Mouse (Mus musculus) MEL (cell line): Measurements from ENCODE around the gene Thsd7a. TPM values are rescaled to one million over a fixed set of nuclear protein-coding genes. Genes with fewer than 3 reads are reported as not detected.

Experiments
- DNase-seq: peaks from one replicate; pipeline ENCODE4 v3.0.0; 2011; ENCODE audit warnings: low read depth, low spot score
- H3K27ac ChIP-seq: 2 replicates; pipeline ENCODE4 v1.5.1; 2012; ENCODE audit warnings: low read depth, mild to moderate bottlenecking, control low read depth, low read length, moderate library complexity; ENCODE audit not compliant: control insufficient read depth
- H3K27me3 ChIP-seq, 2 experiments: fragments of 150-350 bp in 1 of 2; sonication (generic) in 1 of 2; 2 replicates each; pipeline ENCODE4 v1.6.1; 2012; ENCODE audit warnings: low read length in 2 of 2, mild to moderate bottlenecking in 2 of 2, improper control_type of control experiment in 1 of 2, moderate library complexity in 1 of 2; ENCODE audit not compliant: insufficient read depth in 2 of 2, control insufficient read depth in 1 of 2
- H3K36me3 ChIP-seq, 2 experiments: 2 replicates each; pipeline ENCODE4 v1.6.1; 2012 to 2014; ENCODE audit warnings: low read length in 2 of 2, improper control_type of control experiment in 1 of 2, inconsistent platforms in 1 of 2, mild to moderate bottlenecking in 1 of 2; ENCODE audit not compliant: insufficient read depth in 2 of 2, control insufficient read depth in 1 of 2
- H3K4me1 ChIP-seq, 2 experiments: fragments of 150-350 bp in 1 of 2; sonication (generic) in 1 of 2; 2 replicates each; pipeline ENCODE4 v1.6.1; 2012; ENCODE audit warnings: low read length in 2 of 2, improper control_type of control experiment in 1 of 2, mild to moderate bottlenecking in 1 of 2; ENCODE audit not compliant: insufficient read depth in 2 of 2, control insufficient read depth in 1 of 2
- H3K4me3 ChIP-seq, 2 experiments: fragments of 150-350 bp in 1 of 2; sonication (generic) in 1 of 2; 2 replicates each; pipeline ENCODE4 v1.5.1; 2012; ENCODE audit warnings: low read depth in 2 of 2, low read length in 2 of 2, mild to moderate bottlenecking in 2 of 2, moderate library complexity in 2 of 2, control low read depth in 1 of 2, improper control_type of control experiment in 1 of 2; ENCODE audit not compliant: control insufficient read depth in 1 of 2, insufficient read depth in 1 of 2
- H3K79me2 ChIP-seq: 2 replicates; pipeline ENCODE4 v1.6.1; 2012; ENCODE audit warnings: mild to moderate bottlenecking, low read length, moderate library complexity; ENCODE audit not compliant: control insufficient read depth, poor library complexity, insufficient read depth
- H3K9ac ChIP-seq: 2 replicates; pipeline ENCODE4 v1.6.1; 2012; ENCODE audit warnings: low read depth, mild to moderate bottlenecking, control low read depth, low read length, moderate library complexity; ENCODE audit not compliant: control insufficient read depth, poor library complexity, severe bottlenecking
- H3K9me3 ChIP-seq: fragments of 150-350 bp; sonication (generic); replicated peaks from 2 replicates; pipeline ENCODE4 v1.6.1; 2012; ENCODE audit warnings: mild to moderate bottlenecking, low read length, improper control_type of control experiment, moderate library complexity; ENCODE audit not compliant: insufficient read depth
- BHLHE40 ChIP-seq: IDR thresholded peaks from 2 replicates; pipeline ENCODE4 v1.6.1; 2012; ENCODE audit warnings: low read depth, mild to moderate bottlenecking, inconsistent platforms, low read length, improper control_type of control experiment, borderline replicate concordance
- CHD1 ChIP-seq: IDR thresholded peaks from 2 replicates; pipeline ENCODE4 v1.6.1; 2012; ENCODE audit warnings: low read depth, mild to moderate bottlenecking, inconsistent platforms, low read length, improper control_type of control experiment
- CHD2 ChIP-seq: IDR thresholded peaks from 2 replicates; pipeline ENCODE4 v1.6.1; 2011; ENCODE audit warnings: low read length, improper control_type of control experiment
- CTCF ChIP-seq, 3 experiments: IDR thresholded peaks in 2 of 3; conservative IDR thresholded peaks in 1 of 3; 2 replicates each; pipeline ENCODE4 v1.5.1; 2011 to 2012; ENCODE audit warnings: low read length in 3 of 3, low read depth in 2 of 3, mild to moderate bottlenecking in 2 of 3, improper control_type of control experiment in 1 of 3, inconsistent platforms in 1 of 3, mixed read lengths in 1 of 3, moderate library complexity in 1 of 3; ENCODE audit not compliant: control insufficient read depth in 1 of 3, insufficient read depth in 1 of 3, poor library complexity in 1 of 3, severe bottlenecking in 1 of 3
- E2F4 ChIP-seq: IDR thresholded peaks from 2 replicates; pipeline ENCODE4 v1.6.1; 2011; ENCODE audit warnings: low read depth, low read length, improper control_type of control experiment, borderline replicate concordance
- ELF1 ChIP-seq: IDR thresholded peaks from 2 replicates; pipeline ENCODE4 v1.6.1; 2014; ENCODE audit warnings: low read depth, mild to moderate bottlenecking, inconsistent platforms, low read length, improper control_type of control experiment, moderate library complexity
- EP300 ChIP-seq, 2 experiments: IDR thresholded peaks; 2 replicates each; pipeline ENCODE4 v1.6.1; 2011; ENCODE audit warnings: improper control_type of control experiment in 2 of 2, low read length in 2 of 2, low read depth in 1 of 2, mild to moderate bottlenecking in 1 of 2
- ETS1 ChIP-seq: IDR thresholded peaks from 2 replicates; pipeline ENCODE4 v1.6.1; 2012; ENCODE audit warnings: low read depth, mild to moderate bottlenecking, inconsistent platforms, low read length, improper control_type of control experiment, moderate library complexity
- GABPA ChIP-seq: IDR thresholded peaks from 2 replicates; pipeline ENCODE4 v1.6.1; 2012; ENCODE audit warnings: low read depth, mild to moderate bottlenecking, inconsistent platforms, low read length, improper control_type of control experiment, moderate library complexity
- KAT2A ChIP-seq: conservative IDR thresholded peaks from 2 replicates; pipeline ENCODE4 v1.6.1; 2012; ENCODE audit warnings: low read depth, low read length, improper control_type of control experiment, inconsistent platforms
- MAX ChIP-seq: IDR thresholded peaks from 2 replicates; pipeline ENCODE4 v1.6.1; 2011; ENCODE audit warnings: low read length, improper control_type of control experiment
- MAZ ChIP-seq: IDR thresholded peaks from 2 replicates; pipeline ENCODE4 v1.6.1; 2012; ENCODE audit warnings: low read depth, mild to moderate bottlenecking, inconsistent platforms, low read length, improper control_type of control experiment
- MEF2A ChIP-seq: IDR thresholded peaks from 2 replicates; pipeline ENCODE4 v1.6.1; 2014; ENCODE audit warnings: low read depth, mild to moderate bottlenecking, inconsistent platforms, low read length, improper control_type of control experiment; ENCODE audit not compliant: poor library complexity, insufficient replicate concordance, severe bottlenecking; ENCODE audit errors: extremely low read depth
- MXI1 ChIP-seq: IDR thresholded peaks from 2 replicates; pipeline ENCODE4 v1.6.1; 2011; ENCODE audit warnings: mild to moderate bottlenecking, low read depth, low read length, improper control_type of control experiment
- MYC ChIP-seq: IDR thresholded peaks from 2 replicates; pipeline ENCODE4 v1.6.1; 2011; ENCODE audit warnings: low read depth, mild to moderate bottlenecking, low read length, improper control_type of control experiment, moderate library complexity
- NELFE ChIP-seq: IDR thresholded peaks from 2 replicates; pipeline ENCODE4 v1.6.1; 2011; ENCODE audit warnings: low read depth, low read length, improper control_type of control experiment
- NRF1 ChIP-seq: IDR thresholded peaks from 2 replicates; pipeline ENCODE4 v1.6.1; 2014; ENCODE audit warnings: low read depth, mild to moderate bottlenecking, inconsistent platforms, low read length, improper control_type of control experiment, moderate library complexity; ENCODE audit not compliant: poor library complexity, insufficient read depth, severe bottlenecking
- RAD21 ChIP-seq: IDR thresholded peaks from 2 replicates; pipeline ENCODE4 v1.6.1; 2011; ENCODE audit warnings: mild to moderate bottlenecking, low read depth, low read length, improper control_type of control experiment
- SIN3A ChIP-seq: IDR thresholded peaks from 2 replicates; pipeline ENCODE4 v1.6.1; 2012; ENCODE audit warnings: low read length, improper control_type of control experiment, inconsistent platforms
- SMC3 ChIP-seq: IDR thresholded peaks from 2 replicates; pipeline ENCODE4 v1.6.1; 2011; ENCODE audit warnings: low read depth, low read length, improper control_type of control experiment
- TAL1 ChIP-seq: IDR thresholded peaks from 2 replicates; pipeline ENCODE4 v1.6.1; 2012; ENCODE audit warnings: mild to moderate bottlenecking, inconsistent platforms, low read length, moderate library complexity, mixed read lengths
- TCF12 ChIP-seq: IDR thresholded peaks from 2 replicates; pipeline ENCODE4 v1.6.1; 2014; ENCODE audit warnings: low read depth, mild to moderate bottlenecking, inconsistent platforms, low read length, improper control_type of control experiment, moderate library complexity
- USF1 ChIP-seq: IDR thresholded peaks from 2 replicates; pipeline ENCODE4 v1.6.1; 2014; ENCODE audit warnings: low read depth, mild to moderate bottlenecking, inconsistent platforms, low read length, improper control_type of control experiment, moderate library complexity
- ZNF384 ChIP-seq: IDR thresholded peaks from 2 replicates; pipeline ENCODE4 v1.6.1; 2012; ENCODE audit warnings: low read depth, mild to moderate bottlenecking, inconsistent platforms, low read length, improper control_type of control experiment
- polyA plus RNA-seq, 2 experiments: library from polyadenylated mRNA; stranded (reverse) in 1 of 2; unstranded in 1 of 2; fragments of >175 nt in 1 of 2; fragments of >200 nt in 1 of 2; gene quantifications; 2 replicates each; pipeline versions ENCODE4 v1.2.1 to v1.2.4; 2012; ENCODE audit warnings: low replicate concordance in 2 of 2, low read depth in 1 of 2; ENCODE audit not compliant: insufficient read length in 2 of 2, insufficient read depth in 1 of 2, missing spikeins in 1 of 2
- total RNA-seq: library from RNA; depleted of rRNA; stranded (reverse); fragments of 300-350 nt; gene quantifications from 2 replicates; pipeline ENCODE4 v1.2.3, GENCODE M21; 2012

The Thsd7a gene
- total and polyA plus RNA-seq, 3 experiments = not detected

DNA sequence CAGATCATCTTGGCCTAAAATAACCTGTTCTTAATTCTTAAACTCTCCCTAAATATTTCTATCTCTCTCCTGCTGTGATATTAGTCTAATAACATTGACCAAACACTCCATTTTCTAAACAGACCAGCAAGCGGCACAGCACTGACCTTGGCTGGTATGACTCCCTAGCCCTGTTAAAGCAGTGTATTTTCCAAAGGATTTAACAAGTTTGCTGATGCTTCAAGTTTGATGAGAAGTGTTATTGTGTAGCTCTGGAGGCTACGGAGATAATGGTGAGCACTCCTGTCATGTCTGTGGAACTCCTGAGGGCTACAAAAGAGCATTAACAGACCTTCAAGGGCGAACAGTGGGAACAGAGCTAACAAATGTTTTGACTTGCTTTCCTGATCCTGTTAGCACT lies 168.1 kb downstream of the Thsd7a start:
- H3K4me3 ChIP-seq = no peak overlapping the region

DNA sequence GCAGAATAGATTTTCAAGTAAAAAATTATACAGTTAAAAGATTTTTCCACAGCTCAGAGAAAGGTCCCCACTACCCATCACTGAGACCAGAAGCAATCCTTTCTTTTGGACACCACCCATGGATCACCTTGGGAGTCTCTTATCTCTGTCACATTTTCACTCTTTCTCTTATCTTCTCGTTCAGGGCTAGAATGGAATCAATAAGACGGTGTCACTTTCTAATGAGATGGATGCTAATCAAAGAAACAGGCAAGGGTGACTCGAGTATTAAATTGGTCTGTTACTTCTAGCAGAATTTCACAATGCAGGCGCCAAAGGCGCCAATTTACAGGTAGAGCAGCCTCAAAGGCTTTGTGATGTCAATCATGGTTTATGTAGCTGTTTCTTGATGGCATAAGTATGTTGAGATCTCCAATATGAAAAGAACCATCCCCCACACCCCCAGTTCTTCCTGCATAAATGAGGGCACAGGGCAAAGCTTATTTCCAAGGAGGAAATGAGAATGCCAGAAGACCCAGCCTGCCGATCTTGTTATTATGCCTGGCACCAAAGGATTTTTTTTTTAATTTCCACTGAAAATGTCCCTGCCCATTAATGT lies 173.5 kb downstream of the Thsd7a start:
- Histone ChIP-seq H3K4me3 (no peak overlapping the region), H3K9me3 (no peaks in the 10 kb centered on the region), H3K27ac (no peak overlapping the region), H3K36me3 (no peaks in the 10 kb centered on the region), H3K4me1 (no peaks in the 10 kb centered on the region), H3K9ac (no peak overlapping the region), H3K79me2 (no peaks in the 10 kb centered on the region), H3K27me3 (no peaks in the 10 kb centered on the region)
- no peak for TF ChIP-seq BHLHE40
- TF ChIP-seq SMC3 = no peak
- TF ChIP-seq NELFE = no peak
- no peak for TF ChIP-seq SIN3A
- TF ChIP-seq RAD21 = no peak
- no peak for TF ChIP-seq GABPA
- no peak for TF ChIP-seq TCF12
- no peak for TF ChIP-seq MEF2A
- TF ChIP-seq CHD1 = no peak
- no peak for TF ChIP-seq ZNF384
- TF ChIP-seq EP300 (IDR thresholded peaks at IDR 0.05; ENCODE audit: low read depth in 1 of 2, low read length in 2 of 2) = no peak
- no peak for TF ChIP-seq MXI1
- TF ChIP-seq MYC = no peak
- TF ChIP-seq TAL1 = no peak
- no peak for TF ChIP-seq USF1
- TF ChIP-seq KAT2A = no peak
- no peak for TF ChIP-seq NRF1
- no peak for TF ChIP-seq MAX
- no peak for TF ChIP-seq MAZ
- TF ChIP-seq ELF1 = no peak
- no peak for DNase-seq

More for the DNA sequence above, 168.1 kb downstream of the Thsd7a start:
- H3K9me3 ChIP-seq = no peaks in the 10 kb centered on the region
- TF ChIP-seq MYC (no peak), CHD2 (no peak), CTCF (IDR thresholded peaks at IDR 0.05 in 2 of 3, conservative IDR thresholded peaks at IDR 0.05 in 1 of 3; ENCODE audit: control insufficient read depth in 1 of 3, insufficient read depth in 1 of 3, low read depth in 2 of 3, low read length in 3 of 3, poor library complexity in 1 of 3, severe bottlenecking in 1 of 3) (no peak), SIN3A (no peak), E2F4 (no peak), MXI1 (no peak), ETS1 (no peak)
- TF ChIP-seq, all 39 proteins: peak for 0
- no peaks in the 10 kb centered on the region for H3K36me3 ChIP-seq
- H3K79me2 ChIP-seq = no peaks in the 10 kb centered on the region
- H3K27ac ChIP-seq = no peak overlapping the region
- no peaks in the 10 kb centered on the region for H3K4me1 ChIP-seq
- no peaks in the 10 kb centered on the region for H3K27me3 ChIP-seq
- H3K9ac ChIP-seq = no peak overlapping the region
- DNase-seq = no peak
